ENCODE assay signal across 34 mouse cellular contexts in genomic region chr11:117761801-117762200, GRCm38 (mm10). TPM values are rescaled to one million over a fixed set of nuclear protein-coding genes. Genes with fewer than 3 reads are reported as not detected.
"Had no signal": no experiment of that assay in that cellular context is flagged by ENCODE, and none has a peak within 500 bp of the region (broad histone marks: within the 10 kb centered on the region; RNA-seq: fewer than 3 reads in every experiment).

No protein-coding gene starts in this region.

- H3K9ac ChIP-seq: embryonic facial prominence, embryonic 12.5 days; embryonic facial prominence, embryonic 13.5 days; embryonic facial prominence, embryonic 15.5 days; forebrain, embryonic 12.5 days; forebrain, embryonic 13.5 days; forebrain, embryonic 15.5 days; forebrain, postnatal 0 days had no signal

- H3K4me1 ChIP-seq: embryonic facial prominence, embryonic 10.5 days; embryonic facial prominence, embryonic 12.5 days; embryonic facial prominence, embryonic 13.5 days; forebrain, embryonic 10.5 days; forebrain, embryonic 12.5 days; forebrain, embryonic 13.5 days; forebrain, embryonic 15.5 days had no signal

- H3K9me3 ChIP-seq: embryonic facial prominence, embryonic 10.5 days; embryonic facial prominence, embryonic 12.5 days; embryonic facial prominence, embryonic 13.5 days; embryonic facial prominence, embryonic 15.5 days; forebrain, embryonic 10.5 days; forebrain, embryonic 12.5 days; forebrain, embryonic 13.5 days; forebrain, embryonic 15.5 days had no signal

- H3K4me2 ChIP-seq: embryonic facial prominence, embryonic 12.5 days; embryonic facial prominence, embryonic 13.5 days; embryonic facial prominence, embryonic 15.5 days; forebrain, embryonic 12.5 days; forebrain, embryonic 13.5 days; forebrain, embryonic 15.5 days had no signal

- H3K27me3 ChIP-seq: embryonic facial prominence, embryonic 12.5 days; embryonic facial prominence, embryonic 13.5 days; embryonic facial prominence, embryonic 15.5 days; forebrain, embryonic 12.5 days; forebrain, embryonic 13.5 days; forebrain, embryonic 15.5 days had no signal

- H3K27ac ChIP-seq: embryonic facial prominence, embryonic 10.5 days; embryonic facial prominence, embryonic 12.5 days; embryonic facial prominence, embryonic 13.5 days; embryonic facial prominence, embryonic 15.5 days; forebrain, embryonic 10.5 days; forebrain, embryonic 12.5 days; forebrain, embryonic 13.5 days; forebrain, embryonic 15.5 days; gastrocnemius, adult 2 months; heart, adult 2 months had no signal

- DNase-seq: cerebellum, adult 9-10 months; cerebellum, adult 9-11 months; cerebellum, postnatal 10 days; cerebellum, postnatal 14 days; cerebellum, postnatal 25 days; cerebellum, postnatal 36 days; embryo, embryonic 11 days; forebrain, postnatal 0 days; gastrocnemius, adult 2 months; gastrocnemius, postnatal 10 days; gastrocnemius, postnatal 14 days; gastrocnemius, postnatal 25 days; gastrocnemius, postnatal 36 days had no signal

- ATAC-seq: forebrain, embryonic 13.5 days; forebrain, embryonic 14.5 days; forebrain, embryonic 15.5 days; forebrain, embryonic 16.5 days; forebrain, postnatal 0 days had no signal

- H3K4me3 ChIP-seq: embryonic facial prominence, embryonic 10.5 days; embryonic facial prominence, embryonic 12.5 days; embryonic facial prominence, embryonic 13.5 days; embryonic facial prominence, embryonic 15.5 days; erythroblast, embryonic 14.5 days; forebrain, embryonic 10.5 days; forebrain, embryonic 12.5 days; forebrain, embryonic 13.5 days; forebrain, embryonic 15.5 days; gastrocnemius, adult 2 months; heart, adult 2 months had no signal

RNA-seq across cellular contexts. Expression of gene 6030468B19Rik, which starts 35.7 kb away (rescaled TPM):
- total RNA-seq: forebrain, postnatal 0 days; gastrocnemius, adult 18-20 months; gastrocnemius, adult 2 months; gastrocnemius, adult 8-10 months; gastrocnemius, postnatal 10 days; gastrocnemius, postnatal 14 days; gastrocnemius, postnatal 25 days; gastrocnemius, postnatal 36 days; gastrocnemius, postnatal 4 days; granulocyte monocyte progenitor cell, adult 5-6 weeks; heart, adult 18-20 months; heart, adult 2 months; heart, adult 8-10 months had no signal
- polyA plus RNA-seq: embryonic facial prominence, embryonic 13.5 days; embryonic facial prominence, embryonic 14.5 days; forebrain, embryonic 12.5 days; forebrain, embryonic 13.5 days; forebrain, embryonic 14.5 days; forebrain, embryonic 15.5 days; forebrain, embryonic 16.5 days; forebrain, postnatal 0 days; gonadal fat pad, adult 2 months had no signal

RNA-seq across cellular contexts. Expression of gene Gm20708, which starts 47.7 kb away (rescaled TPM):
- polyA plus RNA-seq: embryonic facial prominence, embryonic 11.5 days had no signal
